Mouse (Mus musculus) gastrocnemius, adult 8-10 months (tissue): ENCODE results near the gene Slc25a11. TPM values are rescaled to one million over a fixed set of nuclear protein-coding genes. Genes with fewer than 3 reads are reported as not detected.

Experiments
- DNase-seq, 2 experiments: peaks; one replicate each; pipeline ENCODE4 v3.0.0; 2022; ENCODE audit warnings: low spot score in 2 of 2
- total RNA-seq, 4 experiments: library from RNA; stranded (reverse); gene quantifications; 2 replicates each; pipeline ENCODE4 v1.2.4; 2022

Gene Slc25a11
- total RNA-seq, 4 experiments from 2014 or later, result 276 to 326 (median 293) TPM

- peak; percentile 70 to 79 for DNase-seq
These were observed 21.1 kb upstream of the Slc25a11 start for GRCm38 (mm10) chr11:70668335-70668770.

DNA sequence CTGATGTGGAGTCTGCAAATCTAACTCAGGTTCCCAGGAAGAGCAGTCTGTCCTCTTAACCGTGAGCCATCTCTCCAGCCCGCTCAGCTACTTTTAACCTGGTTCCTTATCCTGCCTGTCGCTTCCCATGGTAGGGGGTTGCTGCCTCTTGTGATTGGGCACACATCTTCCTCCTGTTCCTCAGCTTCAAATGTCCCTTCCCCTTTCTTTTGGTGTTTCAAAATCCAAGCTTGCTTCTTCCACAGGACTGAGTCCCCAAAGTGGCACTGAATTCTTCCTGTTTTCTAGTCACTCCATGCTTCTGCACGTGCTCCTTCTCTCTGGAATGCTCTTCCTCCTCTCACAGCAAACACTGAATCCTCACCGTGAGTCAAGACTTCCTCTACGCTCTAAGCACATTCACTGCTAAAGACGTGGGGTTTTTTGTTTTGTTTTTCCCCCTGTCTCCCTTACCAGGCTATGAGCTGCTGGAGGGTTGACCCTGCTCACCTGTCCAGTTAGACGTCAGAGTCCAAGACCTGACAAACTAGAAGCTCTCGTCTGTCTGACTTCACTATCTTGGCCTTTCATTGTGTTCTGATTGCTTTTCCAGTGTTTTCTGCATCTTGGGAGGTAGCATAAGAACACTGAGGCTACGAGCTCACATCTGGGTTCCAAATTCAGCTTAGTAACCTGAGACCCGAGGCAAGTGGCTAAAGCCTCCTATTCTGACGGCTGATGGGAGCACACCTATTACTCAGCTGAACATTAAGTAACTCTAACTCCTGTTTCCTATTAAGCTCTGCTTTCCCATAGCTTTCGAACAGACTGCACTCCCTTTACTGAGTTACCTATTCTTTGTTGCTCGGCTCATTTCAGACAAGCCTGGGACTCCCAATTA is 20.2 kb upstream of the Slc25a11 start:
- DNase-seq, result no peak

DNA sequence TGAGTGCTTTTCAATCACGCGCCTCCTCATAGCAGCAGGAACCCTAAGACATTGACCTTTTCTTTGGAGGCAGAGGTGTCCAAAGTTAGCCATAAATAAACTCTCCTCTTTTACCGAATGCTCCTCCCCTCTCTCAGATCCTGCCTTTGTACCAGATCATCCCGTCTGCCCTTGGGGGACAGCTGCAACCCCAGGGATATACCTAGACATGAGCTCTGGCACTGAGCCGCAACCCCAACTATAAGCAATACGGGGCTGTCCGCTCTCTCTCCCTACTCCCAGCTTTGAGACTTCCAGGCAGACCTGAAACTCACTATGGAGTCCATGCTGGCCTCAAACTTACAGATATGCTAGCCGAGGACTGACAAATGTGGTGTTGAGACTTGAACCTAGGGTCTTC is 19.4 kb upstream of the Slc25a11 start:
- DNase-seq, result no peak

GRCm38 (mm10) chr11:70664741-70665140 is 17.5 kb upstream of the Slc25a11 start:
- DNase-seq, result no peak

- peak in 1 of 2 experiments; percentile 67 for DNase-seq
These were observed 16.7 kb upstream of the Slc25a11 start for GRCm38 (mm10) chr11:70663957-70664356.

DNA sequence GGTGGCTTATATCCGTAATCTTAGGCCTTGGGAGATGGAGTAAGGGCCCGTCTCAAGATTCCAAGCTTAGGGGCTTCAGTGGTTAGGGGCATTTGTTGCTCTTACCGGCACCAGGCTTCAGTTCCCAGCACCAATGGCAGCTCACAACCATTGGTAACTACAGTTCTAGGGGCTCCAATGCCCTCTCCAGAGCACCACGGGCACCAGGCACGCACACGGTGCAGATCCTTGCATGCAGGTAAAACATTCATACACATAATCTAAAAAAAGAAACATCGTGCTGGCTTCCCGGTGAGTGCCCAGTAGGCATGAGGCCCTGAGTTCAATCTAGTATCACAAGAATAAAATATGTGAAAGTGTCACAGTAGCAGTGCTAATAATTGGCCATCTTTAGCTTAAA is 15.8 kb upstream of the Slc25a11 start:
- no peak for DNase-seq

DNA sequence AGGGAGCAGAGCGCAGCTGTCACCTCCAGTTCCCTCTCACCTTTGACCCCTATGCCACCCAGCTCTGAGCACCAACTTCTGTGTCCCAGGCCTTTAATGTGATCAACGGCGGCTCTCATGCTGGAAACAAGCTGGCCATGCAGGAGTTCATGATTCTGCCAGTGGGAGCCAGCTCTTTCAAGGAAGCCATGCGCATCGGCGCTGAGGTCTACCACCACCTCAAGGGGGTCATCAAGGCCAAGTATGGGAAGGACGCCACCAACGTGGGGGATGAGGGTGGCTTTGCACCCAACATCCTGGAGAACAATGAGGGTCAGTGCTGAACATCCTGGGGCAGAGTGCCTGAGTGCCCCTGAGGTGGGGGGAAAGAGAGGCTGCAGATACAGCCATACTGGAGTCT is 13.3 kb upstream of the Slc25a11 start:
- DNase-seq, result no peak

- DNase-seq, result no peak
These were observed 11.7 kb upstream of the Slc25a11 start for GRCm38 (mm10) chr11:70658942-70659341.

- no peak for DNase-seq
These were observed 11.2 kb upstream of the Slc25a11 start for GRCm38 (mm10) chr11:70658521-70658920.

DNA sequence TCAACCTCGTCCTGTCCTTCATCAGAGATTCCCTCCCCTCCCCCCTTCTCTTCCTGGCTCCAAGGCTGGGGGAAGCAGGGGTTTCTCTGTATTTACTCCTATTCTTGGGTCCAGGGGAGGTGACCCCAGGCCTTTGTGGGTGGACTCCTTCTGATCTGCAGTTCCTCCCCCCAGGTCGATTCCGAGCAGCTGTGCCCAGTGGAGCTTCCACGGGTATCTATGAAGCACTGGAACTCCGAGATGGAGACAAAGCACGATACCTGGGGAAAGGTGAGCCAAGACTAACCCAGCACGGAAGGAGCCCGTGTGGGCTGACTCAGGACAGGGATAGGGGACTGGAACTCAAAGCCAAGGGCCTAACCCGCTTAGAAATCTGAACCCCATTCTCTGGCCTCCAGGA is 10.7 kb upstream of the Slc25a11 start:
- no peak for DNase-seq

- DNase-seq, result no peak
These were observed 10.3 kb upstream of the Slc25a11 start for GRCm38 (mm10) chr11:70657573-70657972.

DNA sequence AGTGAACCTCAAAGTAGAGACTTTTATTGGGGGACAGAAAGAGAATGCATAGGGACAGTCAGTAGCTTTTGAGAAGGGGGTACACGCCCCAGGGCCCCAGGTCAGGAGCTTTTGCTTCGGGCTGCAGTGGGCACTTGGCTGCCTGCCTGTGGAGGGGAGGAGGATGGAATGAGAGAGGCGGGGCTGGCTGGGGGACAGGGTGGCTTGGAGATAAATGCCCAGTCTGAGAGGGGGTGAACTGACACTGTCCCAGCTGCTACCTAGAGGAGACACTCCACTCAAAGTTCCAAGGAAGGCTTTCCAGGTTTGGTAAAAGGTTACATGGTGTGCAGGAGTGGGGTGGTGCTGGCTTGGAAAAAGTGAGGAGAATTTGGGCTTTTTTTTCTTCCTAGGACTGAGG is 9.7 kb upstream of the Slc25a11 start, which contains the start of gene Eno3:
Gene Eno3, plus strand, starts transcription at position 239 of the 400 bp plus-strand sequence.
- peak in 1 of 2 experiments; percentile 80 for DNase-seq

DNA sequence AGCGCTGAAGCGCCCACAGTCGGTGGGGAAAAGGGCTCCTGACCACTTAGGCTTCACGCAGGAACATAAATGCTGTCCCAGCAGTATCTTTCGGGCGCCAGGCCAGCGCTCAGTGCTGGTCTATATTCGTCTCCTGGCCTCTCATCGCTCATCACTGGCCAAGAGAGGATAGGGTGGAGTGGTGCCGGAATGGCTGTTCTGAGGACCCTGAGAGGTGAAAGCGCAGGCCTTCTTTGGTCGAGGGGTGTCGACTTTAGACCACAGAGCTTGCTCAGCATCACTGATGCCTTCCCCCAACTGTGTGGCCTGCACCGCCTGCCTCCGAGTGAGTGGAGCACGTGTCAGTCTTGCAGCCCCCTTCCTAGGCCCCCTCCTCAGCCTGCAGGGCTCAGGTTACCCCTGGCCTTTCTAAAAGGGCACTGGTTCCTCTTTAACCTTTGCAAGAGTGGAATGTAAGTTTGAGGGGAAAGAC is 9.2 kb upstream of the Slc25a11 start:
- peak; percentile 88 to 93 for DNase-seq

DNA sequence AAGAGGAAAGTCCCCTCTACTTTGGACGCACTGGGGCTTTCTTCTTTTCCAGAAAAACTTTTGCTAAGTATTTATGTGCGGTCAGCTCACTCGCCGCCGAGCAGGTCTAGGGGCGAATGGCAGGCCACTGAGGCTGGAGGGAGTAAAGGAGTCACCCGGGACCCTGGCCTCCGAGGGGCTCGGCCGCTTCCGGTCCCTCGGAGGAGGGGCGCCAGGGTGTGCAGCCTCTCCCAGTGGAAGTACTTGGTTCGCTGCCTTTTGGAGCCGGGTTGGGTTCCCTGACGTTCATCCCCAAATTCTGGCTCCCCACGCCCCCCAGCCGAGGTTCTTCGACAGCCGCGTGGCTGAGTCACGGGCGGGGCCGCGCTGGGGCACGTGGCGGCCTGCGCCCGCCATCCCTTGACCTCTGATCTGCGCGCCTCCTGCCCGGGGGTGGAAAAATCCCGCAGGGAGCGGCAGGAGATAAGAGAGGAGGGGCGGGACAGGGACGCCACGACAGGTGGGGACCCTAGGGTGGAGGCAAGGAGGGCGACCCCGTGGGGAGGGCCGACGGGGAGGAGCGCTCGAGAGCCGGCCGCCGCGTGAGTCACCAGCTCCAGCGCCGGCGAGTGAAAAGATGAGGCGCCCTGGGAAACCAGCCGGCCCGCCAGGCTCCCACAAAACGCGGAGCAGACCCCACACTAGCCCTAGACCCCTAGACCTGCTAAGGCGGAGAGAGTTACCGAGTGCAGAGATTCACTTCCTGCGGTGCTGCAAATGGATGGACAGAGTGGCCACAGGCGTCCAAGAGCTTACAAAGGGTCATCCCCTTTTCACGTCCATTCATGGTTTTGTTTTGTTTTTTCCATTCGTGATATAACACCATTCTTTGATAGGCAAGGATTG is 8.5 kb upstream of the Slc25a11 start:
- DNase-seq, result peak; percentile 63 to 64

DNA sequence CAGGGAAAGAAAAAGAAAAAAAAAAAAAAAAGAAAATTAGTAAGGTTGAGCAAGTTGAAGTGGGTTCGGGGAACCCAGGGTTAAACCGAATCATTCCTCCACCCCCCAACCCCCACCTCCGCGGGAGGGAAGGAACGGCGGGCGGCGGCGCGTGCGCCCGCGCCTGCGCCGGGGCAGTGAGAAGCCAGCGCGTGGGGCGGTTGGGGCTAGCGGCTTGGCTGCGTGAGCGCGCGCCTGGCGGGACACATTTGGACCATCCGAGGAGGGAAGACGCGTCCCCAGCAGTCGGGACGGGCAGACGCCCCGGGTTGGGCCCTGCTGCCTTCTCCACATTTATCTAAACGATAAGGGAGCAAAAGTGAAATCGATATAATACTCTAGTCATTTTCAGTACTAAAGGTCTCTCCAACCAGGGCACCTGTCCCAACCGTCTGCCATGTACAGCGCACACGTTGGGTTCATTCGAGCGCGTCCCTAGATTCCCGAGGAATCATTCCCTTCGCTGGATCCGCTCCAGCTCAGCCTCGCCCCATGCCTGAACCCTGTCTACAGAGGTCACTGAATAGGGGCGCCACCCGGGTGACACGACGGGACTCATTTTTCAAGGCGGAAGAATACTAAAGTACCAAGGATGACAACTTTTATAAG is 7.8 kb upstream of the Slc25a11 start:
- peak; percentile 74 to 80 for DNase-seq

DNA sequence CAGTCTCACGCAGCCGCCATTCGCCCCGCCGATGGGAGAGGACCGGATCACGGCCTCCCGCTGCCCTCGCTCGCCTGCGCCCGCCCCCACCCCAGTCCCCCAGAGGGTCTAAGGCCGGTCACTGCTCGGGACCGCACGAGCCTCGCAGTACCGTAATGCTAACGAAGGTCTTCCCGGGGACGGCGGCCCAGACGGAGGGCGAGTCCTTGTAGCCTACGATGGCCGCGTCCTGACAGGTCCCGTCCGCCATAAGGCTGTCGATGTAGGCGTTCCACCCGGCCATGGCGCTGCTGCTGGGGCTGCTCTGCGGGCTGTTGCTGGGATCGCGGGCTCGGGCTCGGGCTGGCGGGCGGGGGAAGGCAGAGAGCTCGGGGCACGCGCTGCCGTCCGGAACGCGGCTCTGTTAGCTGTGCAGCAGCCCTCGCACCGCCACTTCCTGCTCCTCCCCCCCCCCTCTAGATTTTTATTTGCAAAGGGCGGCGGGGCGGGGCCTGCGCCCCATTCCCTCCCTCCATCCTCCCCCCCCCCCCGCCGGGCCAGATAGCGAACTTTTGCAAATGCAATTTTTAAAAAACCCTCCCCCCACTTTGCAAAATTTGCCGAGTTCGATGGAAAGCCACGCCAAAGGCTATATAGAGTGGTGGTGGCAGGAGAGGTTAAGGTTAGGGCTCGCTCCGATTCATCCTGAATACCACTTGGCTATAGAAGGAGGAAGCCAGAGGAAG is 7.1 kb upstream of the Slc25a11 start, which contains the start of gene Pfn1:
Gene Pfn1, minus strand, starts transcription at position 447 of the 725 bp plus-strand sequence.
- DNase-seq, result peak; percentile 43 to 66

- DNase-seq, result peak; percentile 4 to 34
These were observed 6.3 kb upstream of the Slc25a11 start for GRCm38 (mm10) chr11:70653345-70654197.

DNA sequence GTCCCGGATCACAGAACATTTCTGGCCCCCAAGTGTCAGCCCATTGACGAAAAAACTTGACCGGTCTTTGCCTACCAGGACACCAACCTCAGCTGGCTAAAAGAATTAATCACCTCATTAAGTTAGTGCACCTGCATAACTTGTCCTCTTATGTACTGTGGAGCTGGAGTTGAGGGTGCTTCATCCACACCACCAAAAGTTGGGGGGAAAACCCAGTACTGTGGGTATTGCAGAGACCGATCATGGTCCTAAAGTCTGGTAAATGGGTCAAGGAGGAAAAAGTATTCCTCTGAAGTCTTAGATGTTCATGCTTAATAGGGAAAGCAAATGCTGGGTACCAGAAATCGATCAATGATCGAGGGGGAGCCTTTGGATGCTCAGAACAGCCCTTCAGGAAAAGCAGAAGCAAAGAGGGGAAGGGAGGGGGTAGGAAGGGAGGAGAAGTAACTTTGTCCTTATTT is 5.6 kb upstream of the Slc25a11 start:
- DNase-seq, result no peak
